ENCODE assay signal across 23 mouse cellular contexts in genomic region chr2:93953726-93954125, GRCm38 (mm10). TPM values are rescaled to one million over a fixed set of nuclear protein-coding genes. Genes with fewer than 3 reads are reported as not detected.
DNase-seq lines count a peak whose midpoint lies in the region; ATAC-seq and TF ChIP-seq lines count a peak whose summit lies in the region.
"Had no signal": no experiment of that assay in that cellular context is flagged by ENCODE, and none has a peak within 500 bp of the region (broad histone marks: within the 10 kb centered on the region; RNA-seq: fewer than 3 reads in every experiment).

No protein-coding gene starts in this region.

- no peaks in the 10 kb centered on the region for H3K9me3 ChIP-seq in hindbrain, postnatal 0 days (ENCODE audit: low read length)
- no peaks in the 10 kb centered on the region for H3K9me3 ChIP-seq in hindbrain, embryonic 10.5 days
- 0 out of 2 replicates have a peak, but pooled peaks cover 3% of the 10 kb centered on the region for H3K9me3 ChIP-seq in lung, postnatal 0 days (ENCODE audit: low read length)
- no peaks in the 10 kb centered on the region for H3K9me3 ChIP-seq in forebrain, postnatal 0 days (ENCODE audit: low read length)
- H3K9me3 ChIP-seq in liver, postnatal 0 days (ENCODE audit: low read length) = 0 out of 2 replicates have a peak, but pooled peaks cover 2% of the 10 kb centered on the region

- WGBS in hindbrain, postnatal 0 days = 71% methylated on average over 9 of the region's 9 CpGs
- whole genome bisulfite sequencing in hindbrain, embryonic 10.5 days = 86% methylated on average over 9 of the region's 9 CpGs
- 70% methylated on average over 9 of the region's 9 CpGs for WGBS in lung, postnatal 0 days
- WGBS in forebrain, postnatal 0 days = 60% methylated on average over 9 of the region's 9 CpGs
- WGBS in liver, postnatal 0 days (ENCODE audit: insufficient replicate concordance) = 75% methylated on average over 9 of the region's 9 CpGs

- no peak overlapping the region for H3K4me3 ChIP-seq in hindbrain, postnatal 0 days (ENCODE audit: low read length)
- no peak overlapping the region for H3K4me3 ChIP-seq in hindbrain, embryonic 10.5 days
- 0 out of 2 replicates have a peak overlapping the region, but pooled peaks have one; percentile 10 for H3K4me3 ChIP-seq in lung, postnatal 0 days (ENCODE audit: low read depth, low read length)
- peak overlapping the region; percentile 77 for H3K4me3 ChIP-seq in forebrain, postnatal 0 days (ENCODE audit: low read depth, low read length)
- H3K4me3 ChIP-seq in liver, postnatal 0 days (ENCODE audit: low read depth, low read length) = no peak overlapping the region
- H3K4me3 ChIP-seq: heart, adult 2 months had no signal

- no peak for DNase-seq in hindbrain, postnatal 0 days (ENCODE audit: low spot score)
- DNase-seq in hindbrain, embryonic 10.5 days (ENCODE audit: low spot score) = no peak
- no peak for DNase-seq in lung, postnatal 0 days (ENCODE audit: low spot score)
- no peak for DNase-seq in lung, adult 18-20 months
- peak; percentile 61 for DNase-seq in brain, embryonic 14.5 days (ENCODE audit: low read depth)
- peak; percentile 25 for DNase-seq in forebrain, postnatal 0 days
- no peak for DNase-seq in liver, postnatal 0 days
- DNase-seq: cerebellum, adult 18-20 months; gastrocnemius, postnatal 10 days; heart, adult 2 months; thymus, postnatal 36 days had no signal

- H3K27me3 ChIP-seq in hindbrain, postnatal 0 days (ENCODE audit: insufficient read depth, low read length) = no peaks in the 10 kb centered on the region
- peaks cover 68% of the 10 kb centered on the region for H3K27me3 ChIP-seq in hindbrain, embryonic 10.5 days (ENCODE audit: insufficient read depth, poor library complexity, severe bottlenecking)
- no peaks in the 10 kb centered on the region for H3K27me3 ChIP-seq in lung, postnatal 0 days (replicated peaks; ENCODE audit: insufficient read depth, low read length)
- no peaks in the 10 kb centered on the region for H3K27me3 ChIP-seq in forebrain, postnatal 0 days (ENCODE audit: insufficient read depth, low read length)
- H3K27me3 ChIP-seq in liver, postnatal 0 days (ENCODE audit: insufficient read depth, low read length) = peaks cover 51% of the 10 kb centered on the region

- TF ChIP-seq POLR2A in brain, embryonic 14.5 days (IDR thresholded peaks at IDR 0.05; ENCODE audit: borderline replicate concordance, extremely low read depth, insufficient read depth, insufficient read length, poor library complexity, severe bottlenecking) = no peak

- no peaks in the 10 kb centered on the region for H3K36me3 ChIP-seq in hindbrain, postnatal 0 days (ENCODE audit: insufficient read depth, low read length)
- no peaks in the 10 kb centered on the region for H3K36me3 ChIP-seq in hindbrain, embryonic 10.5 days
- H3K36me3 ChIP-seq in lung, postnatal 0 days (ENCODE audit: insufficient read depth, low read length) = no peaks in the 10 kb centered on the region
- no peaks in the 10 kb centered on the region for H3K36me3 ChIP-seq in forebrain, postnatal 0 days (ENCODE audit: insufficient read depth)
- H3K36me3 ChIP-seq in liver, postnatal 0 days (replicated peaks; ENCODE audit: insufficient read depth, low read length) = no peaks in the 10 kb centered on the region
- H3K36me3 ChIP-seq: G1E had no signal

- no peak for TF ChIP-seq EP300 in lung, postnatal 0 days (IDR thresholded peaks at IDR 0.05)
- TF ChIP-seq EP300 in liver, postnatal 0 days (IDR thresholded peaks at IDR 0.05; ENCODE audit: low read depth) = no peak

- no peak for TF ChIP-seq CTCF in hindbrain, postnatal 0 days (IDR thresholded peaks at IDR 0.05; ENCODE audit: low read depth)
- TF ChIP-seq CTCF in lung, postnatal 0 days (IDR thresholded peaks at IDR 0.05) = no peak
- TF ChIP-seq CTCF in brain, embryonic 14.5 days (IDR thresholded peaks at IDR 0.05; ENCODE audit: borderline replicate concordance, extremely low read depth, insufficient read depth, insufficient read length) = no peak
- TF ChIP-seq CTCF in forebrain, postnatal 0 days (IDR thresholded peaks at IDR 0.05; ENCODE audit: low read depth) = no peak
- TF ChIP-seq CTCF in liver, postnatal 0 days (IDR thresholded peaks at IDR 0.05; ENCODE audit: low read depth) = no peak

- ATAC-seq in hindbrain, postnatal 0 days = no peak
- no peak for ATAC-seq in lung, postnatal 0 days
- ATAC-seq in forebrain, postnatal 0 days = no peak
- no peak for ATAC-seq in liver, postnatal 0 days
- no peak for ATAC-seq in megakaryocyte progenitor cell, adult 5-6 weeks (replicated peaks; ENCODE audit: poor library complexity)
- ATAC-seq: inflammation-experienced regulatory T-cells, adult 6 months had no signal

- H3K9ac ChIP-seq in hindbrain, postnatal 0 days (replicated peaks; ENCODE audit: low read length) = no peak overlapping the region
- H3K9ac ChIP-seq in lung, postnatal 0 days (replicated peaks; ENCODE audit: low read depth) = no peak overlapping the region
- peak overlapping the region; percentile 22; the same call in 1 of the 2 replicates for H3K9ac ChIP-seq in forebrain, postnatal 0 days
- H3K9ac ChIP-seq in liver, postnatal 0 days (replicated peaks) = no peak overlapping the region

- peak overlapping the region; percentile 88; the same call in 1 of the 2 replicates for H3K27ac ChIP-seq in hindbrain, postnatal 0 days
- no peak overlapping the region for H3K27ac ChIP-seq in hindbrain, embryonic 10.5 days
- H3K27ac ChIP-seq in lung, postnatal 0 days (ENCODE audit: low read length) = no peak overlapping the region
- H3K27ac ChIP-seq in forebrain, postnatal 0 days (ENCODE audit: low read depth, low read length) = peak overlapping the region; percentile 95; the same call in 1 of the 2 replicates
- no peak overlapping the region for H3K27ac ChIP-seq in liver, postnatal 0 days (ENCODE audit: low read depth)
- H3K27ac ChIP-seq: heart, adult 2 months; kidney, postnatal 0 days had no signal

- H3K4me1 ChIP-seq in hindbrain, postnatal 0 days (ENCODE audit: insufficient read depth, low read length) = no peaks in the 10 kb centered on the region
- H3K4me1 ChIP-seq in hindbrain, embryonic 10.5 days (replicated peaks) = peaks cover 36% of the 10 kb centered on the region
- peaks cover 4% of the 10 kb centered on the region; the same call in 1 of the 2 replicates for H3K4me1 ChIP-seq in lung, postnatal 0 days (ENCODE audit: insufficient read depth, low read depth, low read length)
- 0 out of 2 replicates have a peak, but pooled peaks cover 4% of the 10 kb centered on the region for H3K4me1 ChIP-seq in forebrain, postnatal 0 days (ENCODE audit: insufficient read depth)
- peaks cover 2% of the 10 kb centered on the region; the same call in 1 of the 2 replicates for H3K4me1 ChIP-seq in liver, postnatal 0 days (ENCODE audit: insufficient read depth)

- peak overlapping the region; percentile 95; the same call in 1 of the 2 replicates for H3K4me2 ChIP-seq in hindbrain, postnatal 0 days (ENCODE audit: low read depth, low read length)
- peak overlapping the region; percentile 60 for H3K4me2 ChIP-seq in lung, postnatal 0 days (replicated peaks; ENCODE audit: low read depth, low read length)
- H3K4me2 ChIP-seq in forebrain, postnatal 0 days (ENCODE audit: low read depth) = peak overlapping the region; percentile 88
- no peak overlapping the region for H3K4me2 ChIP-seq in liver, postnatal 0 days (ENCODE audit: low read depth, low read length)
- H3K4me2 ChIP-seq: liver, embryonic 11.5 days had no signal

RNA-seq across cellular contexts. Expression of gene Gm13889, which starts 3.3 kb away (rescaled TPM):
- 38.5 and 51.4 TPM in 2 replicates for total RNA-seq in hindbrain, postnatal 0 days (2014; rRNA removed)
- 16.4 and 17.4 TPM in 2 replicates for polyA plus RNA-seq in hindbrain, postnatal 0 days (2015; fragmentation: Nextera tagmentation; extraction: Ambion mirVana)
- polyA plus RNA-seq in hindbrain, embryonic 10.5 days (2016; fragmentation: Nextera tagmentation; extraction: Ambion mirVana) = 3.0 and 4.0 TPM in 2 replicates
- polyA plus RNA-seq in lung, postnatal 0 days (2015; fragmentation: Nextera tagmentation; extraction: Ambion mirVana) = 62.6 and 64.6 TPM in 2 replicates
- polyA plus RNA-seq in brain, embryonic 14.5 days (2012; rRNA removed) = 26.7 and 58.7 TPM in 2 replicates
- 47.5 and 72.6 TPM in 2 replicates for total RNA-seq in forebrain, postnatal 0 days (2014; rRNA removed)
- 29.3 and 34.2 TPM in 2 replicates for polyA plus RNA-seq in forebrain, postnatal 0 days (2015; fragmentation: Nextera tagmentation; extraction: Ambion mirVana)
- 5.2 and 6.1 TPM in 2 replicates for polyA plus RNA-seq in liver, postnatal 0 days (2015; fragmentation: Nextera tagmentation; extraction: Ambion mirVana)
- not detected in 2 replicates for total RNA-seq in megakaryocyte progenitor cell, adult 5-6 weeks (2015)
- total RNA-seq in megakaryocyte progenitor cell, adult 5-6 weeks (2017) = not detected in 2 replicates
- total RNA-seq: G1E; monocyte, adult 5-6 weeks had no signal
- polyA plus RNA-seq: inflammation-experienced regulatory T-cells, adult 6 months had no signal

RNA-seq across cellular contexts. Expression of gene Gm27027, which starts 42.4 kb away (rescaled TPM):
- 0.58 TPM in 1 of 2 replicates, not detected in the other for total RNA-seq in hindbrain, postnatal 0 days (2014; rRNA removed)
- polyA plus RNA-seq in hindbrain, postnatal 0 days (2015; fragmentation: Nextera tagmentation; extraction: Ambion mirVana) = not detected in 2 replicates
- polyA plus RNA-seq in hindbrain, embryonic 10.5 days (2016; fragmentation: Nextera tagmentation; extraction: Ambion mirVana) = not detected in 2 replicates
- polyA plus RNA-seq in lung, postnatal 0 days (2015; fragmentation: Nextera tagmentation; extraction: Ambion mirVana) = not detected in 2 replicates
- 0.16 TPM in 1 of 2 replicates, not detected in the other for polyA plus RNA-seq in brain, embryonic 14.5 days (2012; rRNA removed)
- total RNA-seq in forebrain, postnatal 0 days (2014; rRNA removed) = not detected in 2 replicates
- not detected in 2 replicates for polyA plus RNA-seq in forebrain, postnatal 0 days (2015; fragmentation: Nextera tagmentation; extraction: Ambion mirVana)
- polyA plus RNA-seq in liver, postnatal 0 days (2015; fragmentation: Nextera tagmentation; extraction: Ambion mirVana) = not detected in 2 replicates
- not detected in 2 replicates for total RNA-seq in megakaryocyte progenitor cell, adult 5-6 weeks (2015)
- total RNA-seq in megakaryocyte progenitor cell, adult 5-6 weeks (2017) = not detected in 2 replicates
- total RNA-seq: adrenal gland, adult 18-20 months; G1E; heart, adult 2 months; megakaryocyte, adult 5-6 weeks; monocyte, adult 5-6 weeks had no signal
- polyA plus RNA-seq: cortical plate, adult 2 months; embryonic facial prominence, embryonic 14.5 days; G1E; heart, adult 2 months; heart, postnatal 0 days; inflammation-experienced regulatory T-cells, adult 6 months; kidney, postnatal 0 days; liver, embryonic 11.5 days; stomach, embryonic 14.5 days had no signal

RNA-seq across cellular contexts. Expression of gene Alkbh3, which starts 56.9 kb away (rescaled TPM):
- 21.6 and 61.1 TPM in 2 replicates for total RNA-seq in hindbrain, postnatal 0 days (2014; rRNA removed)
- 48.9 and 51.7 TPM in 2 replicates for polyA plus RNA-seq in hindbrain, postnatal 0 days (2015; fragmentation: Nextera tagmentation; extraction: Ambion mirVana)
- 57.5 and 58.7 TPM in 2 replicates for polyA plus RNA-seq in hindbrain, embryonic 10.5 days (2016; fragmentation: Nextera tagmentation; extraction: Ambion mirVana)
- polyA plus RNA-seq in lung, postnatal 0 days (2015; fragmentation: Nextera tagmentation; extraction: Ambion mirVana) = 46.1 and 59.9 TPM in 2 replicates
- polyA plus RNA-seq in brain, embryonic 14.5 days (2012; rRNA removed) = 54.7 and 64.8 TPM in 2 replicates
- total RNA-seq in forebrain, postnatal 0 days (2014; rRNA removed) = 36.2 and 53.1 TPM in 2 replicates
- polyA plus RNA-seq in forebrain, postnatal 0 days (2015; fragmentation: Nextera tagmentation; extraction: Ambion mirVana) = 46.9 and 47.3 TPM in 2 replicates
- polyA plus RNA-seq in liver, postnatal 0 days (2015; fragmentation: Nextera tagmentation; extraction: Ambion mirVana) = 24.8 and 28.9 TPM in 2 replicates
- total RNA-seq in megakaryocyte progenitor cell, adult 5-6 weeks (2015) = 58.3 and 101 TPM in 2 replicates
- 25.2 and 35.2 TPM in 2 replicates for total RNA-seq in megakaryocyte progenitor cell, adult 5-6 weeks (2017)

Comparison
In these comparisons a context has a peak if more than half of its experiments do, and no peak if none do; other contexts are left out.
1. H3K27ac ChIP-seq: peak in hindbrain, postnatal 0 days (single experiment) and forebrain, postnatal 0 days (single experiment); none in hindbrain, embryonic 10.5 days (single experiment), lung, postnatal 0 days (single experiment) and liver, postnatal 0 days (single experiment).
2. DNase-seq: peak in brain, embryonic 14.5 days (single experiment) and forebrain, postnatal 0 days (single experiment); none in hindbrain, postnatal 0 days (single experiment), hindbrain, embryonic 10.5 days (single experiment), lung, postnatal 0 days (single experiment), lung, adult 18-20 months (0 of 2) and liver, postnatal 0 days (single experiment).
3. H3K4me3 ChIP-seq: peak in lung, postnatal 0 days (single experiment) and forebrain, postnatal 0 days (single experiment); none in hindbrain, postnatal 0 days (single experiment), hindbrain, embryonic 10.5 days (single experiment) and liver, postnatal 0 days (single experiment).